Mouse (Mus musculus) G1E (cell line): Measurements from ENCODE around the gene Pim3. TPM values are rescaled to one million over a fixed set of nuclear protein-coding genes. Genes with fewer than 3 reads are reported as not detected.

Source experiments
- ATAC-seq: 2 replicates; pipeline ENCODE4 v1.8.0; 2016; ENCODE audit warnings: mild to moderate bottlenecking; ENCODE audit not compliant: insufficient number of reproducible peaks, poor library complexity, low FRiP score, severe bottlenecking; ENCODE audit errors: extremely low read depth
- DNase-seq: peaks from one replicate; pipeline ENCODE4 v3.0.0; 2012; ENCODE audit warnings: low spot score
- H3K27me3 ChIP-seq: 2 replicates; pipeline ENCODE4 v1.6.1; 2012; ENCODE audit warnings: mild to moderate bottlenecking, low read length, inconsistent platforms; ENCODE audit not compliant: insufficient read depth
- H3K36me3 ChIP-seq: replicated peaks from 2 replicates; pipeline ENCODE3; 2012; ENCODE audit warnings: mild to moderate bottlenecking, inconsistent platforms
- H3K4me1 ChIP-seq: 2 replicates; pipeline ENCODE4 v1.6.1; 2012; ENCODE audit warnings: low read depth, low read length, inconsistent platforms, mixed read lengths; ENCODE audit not compliant: insufficient read depth
- H3K4me3 ChIP-seq: 2 replicates; pipeline ENCODE4 v1.5.1; 2012; ENCODE audit warnings: low read depth, mild to moderate bottlenecking, inconsistent platforms, low read length, moderate library complexity, mixed read lengths
- H3K9me3 ChIP-seq: replicated peaks from 2 replicates; pipeline ENCODE4 v1.6.1; 2012; ENCODE audit warnings: inconsistent platforms
- CTCF ChIP-seq: IDR thresholded peaks from 2 replicates; pipeline ENCODE4 v1.5.1; 2012; ENCODE audit warnings: low read depth, low read length, inconsistent platforms, mixed read lengths
- GATA1 ChIP-seq: IDR thresholded peaks from 2 replicates; pipeline ENCODE4 v1.6.1; 2012; ENCODE audit warnings: borderline replicate concordance, low read length, inconsistent platforms, mixed read lengths
- GATA2 ChIP-seq: IDR thresholded peaks from 2 replicates; pipeline ENCODE4 v1.6.1; 2012; ENCODE audit warnings: low read depth, low read length, inconsistent platforms, borderline replicate concordance
- POLR2AphosphoS5 ChIP-seq: IDR thresholded peaks from 2 replicates; pipeline ENCODE4 v1.6.1; 2012; ENCODE audit warnings: low read depth, low read length, inconsistent platforms; ENCODE audit not compliant: insufficient replicate concordance
- TAL1 ChIP-seq: conservative IDR thresholded peaks from 2 replicates; pipeline ENCODE4 v1.6.1; 2012; ENCODE audit warnings: low read depth, low read length, inconsistent platforms, mixed read lengths
- polyA plus RNA-seq: library from polyadenylated mRNA; stranded (reverse); fragments of >175 nt; gene quantifications from 2 replicates; pipeline ENCODE4 v1.2.3, GENCODE M21; 2012
- total RNA-seq, 2 experiments: library from RNA; stranded (forward) in 1 of 2; stranded (reverse) in 1 of 2; fragments of 200-1000 nt in 1 of 2; fragments of >200 nt in 1 of 2; fragmentation: Nextera tagmentation in 1 of 2; gene quantifications; 2 replicates each; pipeline ENCODE4 v1.2.3; 2014 to 2017

The Pim3 gene
- total and polyA plus RNA-seq, 3 experiments = 3.4 to 6.8 (median 5.3) TPM

DNA sequence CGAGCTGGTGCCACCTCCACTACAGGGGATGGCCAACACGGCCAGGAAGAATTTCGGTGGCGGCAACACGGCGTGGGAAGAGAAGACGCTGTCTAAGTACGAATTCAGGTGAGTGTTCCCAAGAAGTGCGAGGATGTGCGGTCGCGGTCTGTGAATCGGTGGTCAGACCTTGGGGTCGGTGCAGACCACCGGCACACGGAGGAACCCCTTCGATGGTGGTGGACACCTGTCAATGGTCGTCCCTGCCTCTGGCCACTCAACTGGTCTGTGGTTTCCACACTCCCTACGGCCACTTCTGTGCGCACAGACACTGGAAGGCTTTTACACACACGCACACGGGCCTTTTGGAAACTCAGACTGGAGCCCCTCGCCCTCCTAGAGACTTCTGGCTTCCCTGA is 42.1 kb upstream of the Pim3 start:
- H3K9me3 ChIP-seq = no peaks in the 10 kb centered on the region
- DNase-seq = peak; percentile 12
- peak overlapping the region; percentile 88 for H3K4me3 ChIP-seq
- no peaks in the 10 kb centered on the region for H3K27me3 ChIP-seq
- peaks cover 75% of the 10 kb centered on the region for H3K36me3 ChIP-seq
- ATAC-seq = no peak
- H3K4me1 ChIP-seq = peaks cover 36% of the 10 kb centered on the region
- no peak for TF ChIP-seq POLR2AphosphoS5
- no peak for TF ChIP-seq GATA1
- TF ChIP-seq GATA2 = no peak
- no peak for TF ChIP-seq CTCF
- TF ChIP-seq TAL1 = no peak

DNA sequence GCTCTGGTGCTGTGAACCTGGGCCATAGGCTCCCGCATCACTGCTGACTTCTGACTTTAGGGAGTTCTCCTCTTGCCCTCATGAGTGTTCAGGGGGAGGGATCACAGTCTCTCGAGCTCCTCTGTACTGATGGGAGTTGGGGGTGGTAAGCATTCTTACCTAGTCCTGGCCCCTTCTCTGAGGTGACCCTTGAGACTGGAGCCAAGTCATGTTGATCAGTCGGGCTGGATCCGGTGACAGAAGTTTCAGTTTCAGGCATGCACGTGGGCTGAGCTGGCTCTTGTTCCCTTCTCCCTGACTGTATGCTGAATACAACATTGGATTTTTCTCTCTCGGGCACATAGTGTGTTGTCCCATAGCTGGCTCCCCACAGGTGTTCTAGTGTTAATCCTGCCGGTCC is 40.6 kb upstream of the Pim3 start:
- H3K9me3 ChIP-seq = no peaks in the 10 kb centered on the region
- no peak overlapping the region for H3K4me3 ChIP-seq
- DNase-seq (no peak), ATAC-seq (no peak)
- H3K36me3 ChIP-seq = peaks cover 75% of the 10 kb centered on the region
- peaks cover 36% of the 10 kb centered on the region for H3K4me1 ChIP-seq
- H3K27me3 ChIP-seq = no peaks in the 10 kb centered on the region
- TF ChIP-seq TAL1 (no peak), POLR2AphosphoS5 (no peak)

DNA sequence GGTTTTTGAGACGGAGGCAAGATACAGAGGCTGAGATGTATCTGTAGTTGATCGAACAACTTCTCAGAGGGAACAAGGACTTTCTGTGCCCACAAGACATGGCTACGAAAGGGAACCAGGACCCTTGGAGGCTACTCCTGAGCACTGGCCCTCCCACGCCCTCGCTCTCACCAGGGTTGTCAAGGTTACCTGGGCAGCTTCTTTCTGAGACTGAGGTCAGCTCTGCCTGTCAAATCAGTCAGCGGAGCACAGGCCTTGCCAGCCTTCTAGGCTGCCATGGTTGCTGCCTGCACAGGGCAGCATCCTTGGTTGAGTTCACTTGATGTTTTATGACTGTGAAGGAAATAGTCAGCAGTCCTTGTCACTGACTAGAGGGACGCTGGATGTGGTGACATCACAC is 39.5 kb upstream of the Pim3 start:
- no peak for TF ChIP-seq CTCF
- TF ChIP-seq POLR2AphosphoS5 = no peak
- no peak for TF ChIP-seq GATA1
- no peak for TF ChIP-seq TAL1
- no peak for TF ChIP-seq GATA2
- ATAC-seq = no peak
- no peak for DNase-seq
- peaks cover 75% of the 10 kb centered on the region for H3K36me3 ChIP-seq
- no peaks in the 10 kb centered on the region for H3K9me3 ChIP-seq
- H3K4me1 ChIP-seq = peaks cover 32% of the 10 kb centered on the region
- no peak overlapping the region for H3K4me3 ChIP-seq
- no peaks in the 10 kb centered on the region for H3K27me3 ChIP-seq

DNA sequence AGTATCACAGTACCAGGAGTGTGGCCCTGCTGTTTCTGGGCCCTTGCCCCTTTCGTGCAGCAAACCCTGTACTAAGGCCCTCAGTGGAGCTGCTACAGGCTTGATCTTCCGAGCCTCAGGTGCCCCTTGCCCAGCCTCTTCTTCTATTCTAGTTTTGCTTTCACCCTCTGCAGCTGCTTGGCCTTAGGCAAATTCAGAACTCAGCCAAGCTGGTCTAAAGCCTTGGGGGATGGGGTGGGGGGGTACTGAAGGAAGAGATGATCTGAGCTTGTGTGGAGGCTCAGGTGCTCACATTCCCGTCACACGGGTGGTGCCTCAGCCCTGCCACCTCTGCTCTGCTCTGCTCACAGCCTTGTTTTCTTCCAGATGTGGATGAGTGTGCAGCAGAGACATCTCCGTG is 38.6 kb upstream of the Pim3 start:
- no peak for ATAC-seq
- Histone ChIP-seq H3K36me3 (peaks cover 79% of the 10 kb centered on the region), H3K4me3 (no peak overlapping the region), H3K27me3 (no peaks in the 10 kb centered on the region), H3K9me3 (no peaks in the 10 kb centered on the region), H3K4me1 (peaks cover 32% of the 10 kb centered on the region)
- DNase-seq = no peak
- TF ChIP-seq CTCF (no peak), TAL1 (no peak), POLR2AphosphoS5 (no peak), GATA1 (no peak), GATA2 (no peak)

DNA sequence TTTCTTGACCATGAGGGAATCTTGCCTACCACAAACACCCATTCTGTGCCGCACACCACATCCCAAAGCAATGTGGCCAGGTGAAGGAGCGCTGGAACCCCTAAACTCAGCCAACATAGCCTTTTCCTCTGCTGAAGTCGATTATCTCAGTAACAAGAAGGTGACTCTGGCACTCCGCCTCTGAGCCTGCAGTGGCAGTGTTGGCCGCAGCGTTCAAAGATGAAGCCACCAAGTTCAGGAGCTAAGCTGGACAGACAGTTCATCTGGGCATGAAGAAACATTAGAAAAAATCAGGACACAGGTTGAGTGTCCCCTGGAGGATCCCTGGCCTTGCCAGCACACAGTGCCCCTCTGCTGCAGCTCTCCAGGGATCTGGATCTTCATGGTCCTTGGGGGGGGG is 34.5 kb upstream of the Pim3 start:
- H3K9me3 ChIP-seq = no peaks in the 10 kb centered on the region
- ATAC-seq = no peak
- no peak overlapping the region for H3K4me3 ChIP-seq
- TF ChIP-seq POLR2AphosphoS5 = no peak
- no peak for TF ChIP-seq CTCF
- TF ChIP-seq GATA1 = no peak
- TF ChIP-seq TAL1 = no peak
- no peak for TF ChIP-seq GATA2
- peaks cover 10% of the 10 kb centered on the region for H3K4me1 ChIP-seq
- peaks cover 56% of the 10 kb centered on the region for H3K36me3 ChIP-seq
- no peak for DNase-seq
- peaks cover 18% of the 10 kb centered on the region for H3K27me3 ChIP-seq

DNA sequence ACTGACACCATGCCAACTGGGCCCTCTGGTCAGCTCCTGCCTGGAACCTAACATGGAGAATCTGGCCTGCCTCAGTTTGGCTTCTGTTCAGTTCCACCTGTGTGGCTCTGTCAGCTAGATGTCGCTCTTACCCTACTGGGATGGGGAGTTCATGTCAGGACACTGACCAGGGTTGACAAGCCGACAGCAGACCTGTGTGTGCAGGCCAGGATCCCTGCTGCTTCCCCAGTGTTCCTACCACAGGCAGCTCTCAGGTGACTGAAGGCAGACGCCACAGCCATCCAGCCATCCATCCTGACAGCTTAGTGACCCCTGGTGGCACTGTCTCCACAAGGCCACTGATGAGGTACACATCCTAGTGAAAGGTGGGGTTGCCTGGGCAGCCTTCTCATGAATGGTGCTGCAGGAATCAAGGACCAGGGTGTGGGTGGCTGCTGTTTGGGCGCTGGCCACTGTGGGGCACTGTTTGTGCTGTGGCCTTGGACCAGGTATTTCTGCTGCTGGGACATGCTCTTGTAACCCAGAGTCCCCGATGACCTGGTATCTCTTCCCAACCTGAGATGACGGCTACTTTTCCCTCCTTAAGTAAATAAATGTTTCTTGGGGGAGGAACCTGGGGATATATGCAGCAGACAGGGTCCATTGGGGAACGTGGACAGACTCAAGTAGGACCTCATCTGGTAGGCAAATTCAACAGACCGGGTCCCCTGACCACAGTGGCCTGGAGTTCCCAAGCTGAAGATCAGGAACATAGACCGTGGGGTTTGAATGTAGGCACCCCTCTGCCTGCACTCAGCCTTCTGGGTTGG is 33.8 kb upstream of the Pim3 start:
- Histone ChIP-seq H3K4me3 (no peak overlapping the region), H3K36me3 (peaks cover 49% of the 10 kb centered on the region), H3K27me3 (peaks cover 20% of the 10 kb centered on the region), H3K4me1 (peaks cover 10% of the 10 kb centered on the region), H3K9me3 (no peaks in the 10 kb centered on the region)
- DNase-seq = peak; percentile 13
- peak; percentile 61 for ATAC-seq
- TF ChIP-seq CTCF (no peak; the same call in 1 of the 2 replicates), TAL1 (no peak), POLR2AphosphoS5 (no peak), GATA1 (no peak), GATA2 (no peak)
